8 mouse cellular contexts compared by ENCODE assay signal in the genomic region with DNA sequence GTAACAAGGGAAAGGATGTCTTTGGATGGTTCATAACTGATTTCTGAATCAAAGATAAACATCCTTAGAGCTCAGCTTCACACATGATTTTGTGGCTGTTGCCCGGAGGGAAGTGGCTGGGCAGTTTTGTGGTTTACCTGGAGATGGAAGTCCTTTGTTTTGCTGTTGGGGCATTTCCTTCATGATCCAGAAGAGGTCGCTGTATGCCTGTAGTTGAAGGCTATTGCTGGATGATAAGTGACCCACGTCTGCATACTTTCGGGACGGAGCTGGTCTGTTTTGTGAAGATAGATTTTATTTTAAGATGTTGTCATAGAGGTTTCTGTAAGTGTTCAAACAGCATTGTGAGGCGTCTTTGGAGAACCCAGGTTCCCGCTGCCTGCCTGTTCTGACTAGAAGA.
DNase-seq lines count a peak whose midpoint lies in the region; ATAC-seq and TF ChIP-seq lines count a peak whose summit lies in the region.

No protein-coding gene starts in this region.

- peak; percentile 74 for TF ChIP-seq CTCF in brain, embryonic 14.5 days (IDR thresholded peaks at IDR 0.05; ENCODE audit: borderline replicate concordance, extremely low read depth, insufficient read depth, insufficient read length)

- peak; percentile 66 for DNase-seq in urinary bladder, postnatal 14 days (ENCODE audit: low spot score)
- DNase-seq in urinary bladder, postnatal 10 days (ENCODE audit: low spot score), result no peak
- peak; percentile 92 for DNase-seq in brain, embryonic 14.5 days (ENCODE audit: low read depth)
- DNase-seq in frontal cortex, adult 2 months (ENCODE audit: extremely low spot score in 1 of 2, low spot score in 1 of 2), result peak; percentile 29 to 89
- DNase-seq in kidney, postnatal 36 days, result peak; percentile 65 to 75
- DNase-seq in lung, adult 18-20 months, result peak; percentile 53 to 65
- peak; percentile 73 to 80 for DNase-seq in right cerebral cortex, adult 2 months (ENCODE audit: low spot score in 2 of 2)

- no peak for TF ChIP-seq POLR2A in brain, embryonic 14.5 days (IDR thresholded peaks at IDR 0.05; ENCODE audit: borderline replicate concordance, extremely low read depth, insufficient read depth, insufficient read length, poor library complexity, severe bottlenecking)

- ATAC-seq in inflammation-experienced regulatory T-cells, adult 6 months, result no peak
